Mouse (Mus musculus): Measurements from ENCODE around the gene Olfr609. TPM values are rescaled to one million over a fixed set of nuclear protein-coding genes. Genes with fewer than 3 reads are reported as not detected.

The Olfr609 gene
- polyA plus RNA-seq, 1 experiment = not detected

DNA sequence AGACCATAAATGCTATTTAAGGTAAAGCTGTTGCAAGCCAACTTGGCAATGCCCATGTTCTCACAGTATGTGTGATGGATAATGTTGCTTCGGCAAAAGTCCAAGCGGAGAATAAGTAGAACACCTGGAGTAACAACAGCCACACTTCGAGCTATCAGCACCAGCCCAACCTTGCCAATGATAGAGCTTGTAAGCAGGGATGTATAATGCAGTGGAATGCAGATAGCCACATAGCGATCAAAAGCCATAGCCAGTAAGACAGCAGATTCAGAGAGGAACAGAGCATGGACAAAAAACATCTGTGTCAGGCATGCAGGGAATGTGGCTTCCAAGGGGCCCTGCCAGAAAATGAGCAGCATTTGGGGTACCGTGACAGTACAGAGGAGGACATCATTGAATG, 37.3 kb downstream of the Olfr609 start:
- H3K79me2 ChIP-seq (ENCODE audit: control insufficient read depth, insufficient read depth) = no peaks in the 10 kb centered on the region
- H3K4me2 ChIP-seq (ENCODE audit: low read depth) = no peak overlapping the region
- H3K4me3 ChIP-seq = no peak overlapping the region
- no peaks in the 10 kb centered on the region for H3K36me3 ChIP-seq (ENCODE audit: control insufficient read depth, insufficient read depth)
- H3K27me3 ChIP-seq (ENCODE audit: control insufficient read depth, insufficient read depth, insufficient read length) = no peaks in the 10 kb centered on the region
- no peak overlapping the region for H3ac ChIP-seq (ENCODE audit: control insufficient read depth, insufficient read length)
- TF ChIP-seq TCF3 (IDR thresholded peaks at IDR 0.05; ENCODE audit: insufficient read length, low read depth) = no peak
- no peak for TF ChIP-seq TCF12 (IDR thresholded peaks at IDR 0.05; ENCODE audit: insufficient read depth, poor library complexity, severe bottlenecking)
- TF ChIP-seq CEBPB (IDR thresholded peaks at IDR 0.05; ENCODE audit: insufficient read depth, poor library complexity, severe bottlenecking) = no peak
- TF ChIP-seq REST (IDR thresholded peaks at IDR 0.05; ENCODE audit: insufficient read depth, insufficient read length) = no peak
- TF ChIP-seq E2F4 (IDR thresholded peaks at IDR 0.05; ENCODE audit: insufficient read depth) = no peak
- no peak for TF ChIP-seq MYOG (IDR thresholded peaks at IDR 0.05; ENCODE audit: control insufficient read depth in 1 of 3, insufficient read depth in 1 of 3, insufficient read length in 2 of 3, low read depth in 2 of 3)
- no peak for TF ChIP-seq POLR2AphosphoS2 (IDR thresholded peaks at IDR 0.05; ENCODE audit: insufficient read length, low read depth)
- no peak for TF ChIP-seq MAX (IDR thresholded peaks at IDR 0.05; ENCODE audit: low read depth)
- TF ChIP-seq SRF (IDR thresholded peaks at IDR 0.05; ENCODE audit: control insufficient read depth, insufficient read length, low read depth) = no peak
- TF ChIP-seq POLR2A (IDR thresholded peaks at IDR 0.05; ENCODE audit: insufficient read length, low read depth) = no peak
- TF ChIP-seq MYOD1 (IDR thresholded peaks at IDR 0.05; ENCODE audit: control insufficient read depth in 1 of 3, insufficient read length in 2 of 3, low read depth in 2 of 3) = no peak
- TF ChIP-seq USF1 (IDR thresholded peaks at IDR 0.05; ENCODE audit: low read depth) = no peak

DNA sequence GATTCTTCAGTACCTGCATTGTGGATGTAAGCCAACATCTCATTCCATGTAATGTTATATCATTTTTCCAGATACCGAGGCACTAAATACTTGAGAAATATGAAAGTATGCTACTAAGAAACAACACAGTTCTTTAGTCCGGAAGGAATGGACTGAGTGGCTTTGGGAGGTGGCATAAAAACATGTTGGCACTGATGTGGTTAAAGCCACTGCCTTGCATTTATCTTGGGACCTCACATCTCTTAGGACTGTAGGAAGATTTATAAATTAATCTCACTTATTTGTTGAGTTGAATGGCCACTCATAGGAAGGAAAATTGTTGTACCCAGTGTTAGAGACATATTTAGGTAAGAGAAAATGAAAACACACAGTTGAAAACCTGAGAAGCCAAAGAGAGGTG, 49.1 kb downstream of the Olfr609 start, which contains the start of gene Olfr606:
Olfr606 (plus strand) TSS at position 301 of the 400 bp plus-strand sequence.
- H3K79me2 ChIP-seq (ENCODE audit: control insufficient read depth, insufficient read depth) = no peaks in the 10 kb centered on the region
- no peak within 1 kb of the TSS for H3K4me3 ChIP-seq
- no peak within 1 kb of the TSS for H3ac ChIP-seq (ENCODE audit: control insufficient read depth, insufficient read length)
- H3K27me3 ChIP-seq (ENCODE audit: control insufficient read depth, insufficient read depth, insufficient read length) = no peaks in the 10 kb centered on the region
- no peak within 1 kb of the TSS for H3K4me2 ChIP-seq (ENCODE audit: low read depth)
- H3K36me3 ChIP-seq (ENCODE audit: control insufficient read depth, insufficient read depth) = no peaks in the 10 kb centered on the region
- TF ChIP-seq USF1 (IDR thresholded peaks at IDR 0.05; ENCODE audit: low read depth) (no peak), TCF3 (IDR thresholded peaks at IDR 0.05; ENCODE audit: insufficient read length, low read depth) (no peak), MYOD1 (IDR thresholded peaks at IDR 0.05; ENCODE audit: control insufficient read depth in 1 of 3, insufficient read length in 2 of 3, low read depth in 2 of 3) (no peak), E2F4 (IDR thresholded peaks at IDR 0.05; ENCODE audit: insufficient read depth) (no peak), MYOG (IDR thresholded peaks at IDR 0.05; ENCODE audit: control insufficient read depth in 1 of 3, insufficient read depth in 1 of 3, insufficient read length in 2 of 3, low read depth in 2 of 3) (no peak), REST (IDR thresholded peaks at IDR 0.05; ENCODE audit: insufficient read depth, insufficient read length) (no peak), POLR2A (IDR thresholded peaks at IDR 0.05; ENCODE audit: insufficient read length, low read depth) (no peak), POLR2AphosphoS2 (IDR thresholded peaks at IDR 0.05; ENCODE audit: insufficient read length, low read depth) (no peak), TCF12 (IDR thresholded peaks at IDR 0.05; ENCODE audit: insufficient read depth, poor library complexity, severe bottlenecking) (no peak), SRF (IDR thresholded peaks at IDR 0.05; ENCODE audit: control insufficient read depth, insufficient read length, low read depth) (no peak), MAX (IDR thresholded peaks at IDR 0.05; ENCODE audit: low read depth) (no peak), CEBPB (IDR thresholded peaks at IDR 0.05; ENCODE audit: insufficient read depth, poor library complexity, severe bottlenecking) (no peak)

DNA sequence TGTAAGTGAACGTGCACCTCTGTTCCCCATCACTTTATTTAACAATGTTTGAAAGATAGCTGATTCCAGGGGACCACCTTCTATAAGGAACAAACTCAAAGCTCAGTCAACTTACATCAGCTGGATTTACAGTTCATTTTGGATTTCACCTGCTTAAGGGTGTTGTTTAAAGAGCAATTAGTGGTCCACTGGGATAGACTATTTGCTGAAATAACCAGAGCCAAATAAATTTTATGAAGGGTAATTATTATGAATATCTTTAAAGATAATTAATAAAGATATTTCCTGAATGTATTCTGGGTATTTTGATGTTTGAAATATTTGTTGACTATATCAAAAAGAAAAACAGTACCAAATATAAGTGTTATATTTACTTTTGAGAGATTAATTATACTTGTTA, 52.5 kb downstream of the Olfr609 start, which contains the start of gene Olfr605:
Olfr605 (minus strand) TSS at position 101 of the 400 bp plus-strand sequence.
- no peak within 1 kb of the TSS for H3K4me3 ChIP-seq

More for the DNA sequence above, 52.5 kb downstream of the Olfr609 start, which contains the start of gene Olfr605:
- TF ChIP-seq MYOD1 (IDR thresholded peaks at IDR 0.05; ENCODE audit: control insufficient read depth in 1 of 3, insufficient read length in 2 of 3, low read depth in 2 of 3) (no peak), SRF (IDR thresholded peaks at IDR 0.05; ENCODE audit: control insufficient read depth, insufficient read length, low read depth) (no peak), MYOG (IDR thresholded peaks at IDR 0.05; ENCODE audit: control insufficient read depth in 1 of 3, insufficient read depth in 1 of 3, insufficient read length in 2 of 3, low read depth in 2 of 3) (no peak), TCF3 (IDR thresholded peaks at IDR 0.05; ENCODE audit: insufficient read length, low read depth) (no peak), REST (IDR thresholded peaks at IDR 0.05; ENCODE audit: insufficient read depth, insufficient read length) (no peak), MAX (IDR thresholded peaks at IDR 0.05; ENCODE audit: low read depth) (no peak), TCF12 (IDR thresholded peaks at IDR 0.05; ENCODE audit: insufficient read depth, poor library complexity, severe bottlenecking) (no peak), CEBPB (IDR thresholded peaks at IDR 0.05; ENCODE audit: insufficient read depth, poor library complexity, severe bottlenecking) (no peak), E2F4 (IDR thresholded peaks at IDR 0.05; ENCODE audit: insufficient read depth) (no peak)
- H3K27me3 ChIP-seq (ENCODE audit: control insufficient read depth, insufficient read depth, insufficient read length) = no peaks in the 10 kb centered on the region
- H3K36me3 ChIP-seq (ENCODE audit: control insufficient read depth, insufficient read depth) = no peaks in the 10 kb centered on the region
- no peaks in the 10 kb centered on the region for H3K79me2 ChIP-seq (ENCODE audit: control insufficient read depth, insufficient read depth)
- H3K4me2 ChIP-seq (ENCODE audit: low read depth) = no peak within 1 kb of the TSS
- H3ac ChIP-seq (ENCODE audit: control insufficient read depth, insufficient read length) = no peak within 1 kb of the TSS

Other genes with a start within 250 kb of the Olfr609 start
- gene Usp17ld, start 245.6 kb downstream of the Olfr609 start, polyA plus RNA-seq (2012; fragmentation: generic; extraction: Trizol) = 0.05 TPM
- not detected for gene Olfr596, start 192.4 kb downstream of the Olfr609 start, polyA plus RNA-seq (2012; fragmentation: generic; extraction: Trizol)
- gene Olfr597, start 181.7 kb downstream of the Olfr609 start, polyA plus RNA-seq (2012; fragmentation: generic; extraction: Trizol) = not detected
- not detected for gene Olfr598, start 174.5 kb downstream of the Olfr609 start, polyA plus RNA-seq (2012; fragmentation: generic; extraction: Trizol)
- gene Olfr599, start 162.1 kb downstream of the Olfr609 start, polyA plus RNA-seq (2012; fragmentation: generic; extraction: Trizol) = not detected
- gene Olfr600, start 148.4 kb downstream of the Olfr609 start, polyA plus RNA-seq (2012; fragmentation: generic; extraction: Trizol) = not detected
- gene Olfr601, start 135.4 kb downstream of the Olfr609 start, polyA plus RNA-seq (2012; fragmentation: generic; extraction: Trizol) = not detected
- not detected for gene Olfr603, start 111.9 kb downstream of the Olfr609 start, polyA plus RNA-seq (2012; fragmentation: generic; extraction: Trizol)
- not detected for gene Usp17lc, start 83.0 kb downstream of the Olfr609 start, polyA plus RNA-seq (2012; fragmentation: generic; extraction: Trizol)
- not detected for gene Olfr605, start 52.6 kb downstream of the Olfr609 start, polyA plus RNA-seq (2012; fragmentation: generic; extraction: Trizol)
- not detected for gene Olfr606, start 49.0 kb downstream of the Olfr609 start, polyA plus RNA-seq (2012; fragmentation: generic; extraction: Trizol)
- gene Olfr607, start 33.9 kb downstream of the Olfr609 start, polyA plus RNA-seq (2012; fragmentation: generic; extraction: Trizol) = not detected
- gene Olfr608, start 28.2 kb downstream of the Olfr609 start, polyA plus RNA-seq (2012; fragmentation: generic; extraction: Trizol) = not detected
- gene Olfr610, start 14.1 kb upstream of the Olfr609 start, polyA plus RNA-seq (2012; fragmentation: generic; extraction: Trizol) = not detected
- gene Olfr611, start 22.8 kb upstream of the Olfr609 start, polyA plus RNA-seq (2012; fragmentation: generic; extraction: Trizol) = not detected
- gene Olfr612, start 44.7 kb upstream of the Olfr609 start, polyA plus RNA-seq (2012; fragmentation: generic; extraction: Trizol) = not detected
- gene Olfr613, start 50.0 kb upstream of the Olfr609 start, polyA plus RNA-seq (2012; fragmentation: generic; extraction: Trizol) = not detected
- not detected for gene Olfr615, start 58.0 kb upstream of the Olfr609 start, polyA plus RNA-seq (2012; fragmentation: generic; extraction: Trizol)
- gene Olfr616, start 71.1 kb upstream of the Olfr609 start, polyA plus RNA-seq (2012; fragmentation: generic; extraction: Trizol) = not detected
- gene Olfr617, start 75.0 kb upstream of the Olfr609 start, polyA plus RNA-seq (2012; fragmentation: generic; extraction: Trizol) = not detected
- not detected for gene Olfr618, start 92.0 kb upstream of the Olfr609 start, polyA plus RNA-seq (2012; fragmentation: generic; extraction: Trizol)
- not detected for gene Olfr619, start 102.5 kb upstream of the Olfr609 start, polyA plus RNA-seq (2012; fragmentation: generic; extraction: Trizol)
- gene Olfr620, start 114.5 kb upstream of the Olfr609 start, polyA plus RNA-seq (2012; fragmentation: generic; extraction: Trizol) = not detected
- not detected for gene Olfr622, start 144.6 kb upstream of the Olfr609 start, polyA plus RNA-seq (2012; fragmentation: generic; extraction: Trizol)
- gene Olfr623, start 165.6 kb upstream of the Olfr609 start, polyA plus RNA-seq (2012; fragmentation: generic; extraction: Trizol) = not detected
- gene Olfr624, start 173.1 kb upstream of the Olfr609 start, polyA plus RNA-seq (2012; fragmentation: generic; extraction: Trizol) = not detected
- not detected for gene Olfr625-ps1, start 184.7 kb upstream of the Olfr609 start, polyA plus RNA-seq (2012; fragmentation: generic; extraction: Trizol)
- not detected for gene Olfr243, start 216.6 kb upstream of the Olfr609 start, polyA plus RNA-seq (2012; fragmentation: generic; extraction: Trizol)
- gene Olfr628, start 232.3 kb upstream of the Olfr609 start, polyA plus RNA-seq (2012; fragmentation: generic; extraction: Trizol) = not detected
- not detected for gene Olfr629, start 246.9 kb upstream of the Olfr609 start, polyA plus RNA-seq (2012; fragmentation: generic; extraction: Trizol)